Mouse (Mus musculus): ENCODE measurements at regions not wholly inside any gene's neighbourhood (a gene's known extent, or its start where the extent isn't known, plus 50 kb on each side); places are given as distances from the start of the nearest gene placed in this dataset.

DNA sequence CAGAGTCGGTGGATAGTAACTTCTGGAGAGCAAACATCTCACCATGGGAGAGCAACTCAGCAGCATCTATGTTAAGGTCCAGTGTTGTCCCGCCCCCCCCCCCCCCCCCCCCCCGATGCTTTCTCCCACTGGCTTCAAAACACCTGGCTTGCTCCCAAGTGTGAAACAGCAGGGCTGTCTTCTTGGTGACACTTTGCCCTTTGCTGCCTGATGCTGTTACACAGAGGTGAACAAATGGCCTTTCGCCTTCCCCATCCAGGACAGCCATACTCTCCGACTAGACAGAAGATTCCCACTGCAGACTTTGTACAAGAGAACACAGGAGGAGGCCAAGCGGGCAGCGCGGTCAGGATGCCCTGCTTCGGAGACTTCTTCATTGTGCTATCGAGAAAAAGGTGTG is 111.8 kb upstream of the Lef1 start:
- DNase-seq, result no peak
- Histone ChIP-seq H3K4me1 (ENCODE audit: control insufficient read depth, insufficient read depth, low read length) (no peaks in the 10 kb centered on the region), H3K4me3 (replicated peaks; ENCODE audit: insufficient read depth, low read depth, low read length) (no peak overlapping the region), H3K27ac (ENCODE audit: insufficient read depth, low read length) (no peak overlapping the region), H3K27me3 (ENCODE audit: control insufficient read depth, insufficient read depth, low read length) (no peaks in the 10 kb centered on the region)
- no peak for TF ChIP-seq POLR2A (IDR thresholded peaks at IDR 0.05; ENCODE audit: borderline replicate concordance, insufficient read depth, low read length)
- WGBS, result 75% methylated on average over 9 of the region's 10 CpGs

DNA sequence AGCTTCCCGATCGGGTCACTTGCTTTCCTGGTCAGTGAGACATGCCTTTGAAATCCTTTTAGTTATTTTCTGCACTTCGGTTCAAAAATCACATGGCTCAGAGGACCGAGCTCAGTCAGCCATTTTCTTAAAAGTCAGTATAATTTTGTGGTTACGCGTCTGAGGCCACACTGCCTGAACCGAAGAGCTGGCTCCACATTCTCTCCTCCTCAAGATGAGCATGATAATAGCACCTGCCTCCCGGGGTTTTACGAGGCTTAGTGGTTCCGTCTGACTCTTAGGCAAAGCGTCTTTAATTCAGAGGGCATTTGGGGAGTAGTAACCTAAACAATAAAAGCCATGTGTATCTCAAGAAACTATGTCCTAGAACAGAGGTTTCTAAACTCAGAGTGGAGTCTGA is 113.5 kb upstream of the Lef1 start:
- Histone ChIP-seq H3K4me1 (ENCODE audit: control insufficient read depth, insufficient read depth, low read length) (no peaks in the 10 kb centered on the region), H3K4me3 (replicated peaks; ENCODE audit: insufficient read depth, low read depth, low read length) (no peak overlapping the region), H3K27me3 (ENCODE audit: control insufficient read depth, insufficient read depth, low read length) (no peaks in the 10 kb centered on the region), H3K27ac (ENCODE audit: insufficient read depth, low read length) (no peak overlapping the region)
- DNase-seq, result no peak
- WGBS, result 52% methylated on average over 11 of the region's 11 CpGs
- TF ChIP-seq POLR2A (IDR thresholded peaks at IDR 0.05; ENCODE audit: borderline replicate concordance, insufficient read depth, low read length), result no peak
- no peak for TF ChIP-seq CTCF (IDR thresholded peaks at IDR 0.05; ENCODE audit: borderline replicate concordance, insufficient read depth, low read depth, low read length)

DNA sequence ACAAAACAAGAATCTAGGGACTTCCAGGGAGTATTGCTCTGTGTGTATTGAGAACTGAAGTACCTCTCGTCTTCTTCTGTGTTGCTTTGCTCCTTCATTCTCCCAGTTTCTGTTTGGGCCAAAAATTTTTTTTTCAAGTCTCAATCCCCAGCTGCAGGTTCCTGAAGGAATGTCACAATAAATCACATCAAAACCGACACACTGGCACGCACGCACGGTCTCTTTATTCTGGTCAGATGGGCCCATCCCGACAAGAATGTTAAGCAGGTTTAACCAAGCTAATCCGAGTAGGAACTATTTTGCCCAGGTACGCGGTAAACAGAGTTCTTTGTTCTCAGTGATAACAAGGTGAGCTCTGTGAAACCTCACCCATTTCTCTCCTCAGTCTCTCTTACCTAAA is 118.3 kb upstream of the Lef1 start:
- H3K27ac ChIP-seq (ENCODE audit: insufficient read depth, low read length), result no peak overlapping the region
- no peaks in the 10 kb centered on the region for H3K27me3 ChIP-seq (ENCODE audit: control insufficient read depth, insufficient read depth, low read length)
- H3K4me1 ChIP-seq (ENCODE audit: control insufficient read depth, insufficient read depth, low read length), result no peaks in the 10 kb centered on the region
- WGBS, result 34% methylated on average over 9 of the region's 9 CpGs
- no peak overlapping the region for H3K4me3 ChIP-seq (replicated peaks; ENCODE audit: insufficient read depth, low read depth, low read length)
- TF ChIP-seq POLR2A (IDR thresholded peaks at IDR 0.05; ENCODE audit: borderline replicate concordance, insufficient read depth, low read length) (no peak), CTCF (IDR thresholded peaks at IDR 0.05; ENCODE audit: borderline replicate concordance, insufficient read depth, low read depth, low read length) (no peak)
- DNase-seq, result no peak

- Histone ChIP-seq H3K4me3 (replicated peaks; ENCODE audit: insufficient read depth, low read depth, low read length) (no peak overlapping the region), H3K27ac (ENCODE audit: insufficient read depth, low read length) (no peak overlapping the region), H3K27me3 (ENCODE audit: control insufficient read depth, insufficient read depth, low read length) (no peaks in the 10 kb centered on the region), H3K4me1 (ENCODE audit: control insufficient read depth, insufficient read depth, low read length) (no peaks in the 10 kb centered on the region)
- TF ChIP-seq CTCF (IDR thresholded peaks at IDR 0.05; ENCODE audit: borderline replicate concordance, insufficient read depth, low read depth, low read length), result no peak
- no peak for TF ChIP-seq POLR2A (IDR thresholded peaks at IDR 0.05; ENCODE audit: borderline replicate concordance, insufficient read depth, low read length)
- 91% methylated on average over 2 of the region's 2 CpGs for WGBS
- DNase-seq, result no peak
Measured at GRCm38 (mm10) chr3:130986708-130987107, 123.6 kb upstream of the Lef1 start.

DNA sequence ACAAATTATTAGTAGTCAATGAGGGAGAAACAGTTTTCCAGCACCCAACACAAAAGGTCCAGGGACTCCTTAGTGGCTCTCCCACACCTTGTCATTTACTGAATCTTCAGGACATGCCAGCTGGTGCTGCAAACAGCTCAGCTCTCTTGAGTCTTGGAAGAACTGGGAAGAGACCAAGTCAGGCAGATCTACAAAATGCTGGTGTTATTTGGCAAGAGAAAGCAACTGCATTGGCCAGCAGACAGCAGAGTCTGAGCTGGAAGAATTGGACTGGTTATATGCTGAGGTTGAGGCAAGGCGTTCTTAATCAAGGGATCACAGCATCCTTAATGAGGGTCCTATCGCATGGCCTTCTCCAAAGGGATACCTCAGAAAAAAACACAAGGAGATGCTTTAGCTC is 124.2 kb upstream of the Lef1 start:
- no peaks in the 10 kb centered on the region for H3K27me3 ChIP-seq (ENCODE audit: control insufficient read depth, insufficient read depth, low read length)
- WGBS, result 28% methylated on average over 2 of the region's 2 CpGs
- no peak overlapping the region for H3K27ac ChIP-seq (ENCODE audit: insufficient read depth, low read length)
- no peak overlapping the region for H3K4me3 ChIP-seq (replicated peaks; ENCODE audit: insufficient read depth, low read depth, low read length)
- TF ChIP-seq CTCF (IDR thresholded peaks at IDR 0.05; ENCODE audit: borderline replicate concordance, insufficient read depth, low read depth, low read length) (no peak), POLR2A (IDR thresholded peaks at IDR 0.05; ENCODE audit: borderline replicate concordance, insufficient read depth, low read length) (no peak)
- H3K4me1 ChIP-seq (ENCODE audit: control insufficient read depth, insufficient read depth, low read length), result no peaks in the 10 kb centered on the region
- DNase-seq, result no peak

DNA sequence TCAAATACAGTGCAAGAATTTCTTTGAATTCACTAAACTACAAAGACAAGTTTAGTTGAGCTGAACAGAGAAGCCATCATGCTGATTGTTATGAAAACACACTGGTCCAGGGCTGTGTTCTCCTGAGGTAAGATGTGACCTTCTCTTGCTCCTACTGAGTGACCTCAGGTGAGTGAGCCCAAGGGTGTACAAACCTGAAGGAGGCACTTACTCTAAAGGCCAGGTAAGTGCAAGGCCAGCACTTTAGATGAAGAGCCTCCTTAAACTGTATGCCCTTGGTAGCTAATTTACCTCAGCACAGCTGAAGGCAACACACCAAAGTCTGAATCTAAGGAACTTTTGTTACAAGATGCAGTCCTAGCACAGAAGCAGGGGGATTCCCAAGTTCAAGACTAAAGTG is 128.7 kb upstream of the Lef1 start:
- Histone ChIP-seq H3K27ac (ENCODE audit: insufficient read depth, low read length) (no peak overlapping the region), H3K27me3 (ENCODE audit: control insufficient read depth, insufficient read depth, low read length) (no peaks in the 10 kb centered on the region), H3K4me1 (ENCODE audit: control insufficient read depth, insufficient read depth, low read length) (no peaks in the 10 kb centered on the region), H3K4me3 (replicated peaks; ENCODE audit: insufficient read depth, low read depth, low read length) (no peak overlapping the region)
- no peak for DNase-seq
- TF ChIP-seq CTCF (IDR thresholded peaks at IDR 0.05; ENCODE audit: borderline replicate concordance, insufficient read depth, low read depth, low read length) (no peak), POLR2A (IDR thresholded peaks at IDR 0.05; ENCODE audit: borderline replicate concordance, insufficient read depth, low read length) (no peak)

DNA sequence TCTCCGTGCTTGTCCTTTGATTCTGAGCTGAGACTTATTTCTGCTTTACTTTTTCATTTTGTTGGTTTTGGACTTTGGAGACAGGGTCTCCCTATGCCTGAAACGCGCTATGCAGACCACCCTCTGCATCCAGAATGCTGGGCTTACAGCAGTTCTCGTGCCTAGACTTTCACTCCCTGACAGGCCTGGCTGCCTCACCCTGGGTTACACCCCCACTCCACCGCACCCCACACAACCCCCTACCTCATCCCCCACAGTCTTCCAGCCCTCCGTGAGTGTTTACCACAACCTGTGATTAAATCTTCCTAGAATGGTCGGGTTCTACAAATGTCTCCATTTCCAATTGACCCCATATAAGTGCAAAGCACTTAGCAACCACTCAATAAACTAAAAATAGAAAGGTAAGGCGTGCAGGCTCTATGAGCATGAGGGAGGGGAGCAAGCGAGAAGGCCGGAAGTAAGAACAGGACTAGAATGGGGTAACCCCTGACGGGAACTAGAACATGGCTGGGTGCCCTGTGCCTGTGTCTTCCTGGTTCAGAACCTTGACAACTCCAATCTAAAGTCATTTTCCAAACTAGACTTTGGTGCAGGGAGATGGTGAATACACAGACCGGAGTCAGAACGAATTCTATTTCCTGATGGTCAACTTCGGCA is 131.2 kb upstream of the Lef1 start:
- no peak for TF ChIP-seq CTCF (IDR thresholded peaks at IDR 0.05; ENCODE audit: borderline replicate concordance, insufficient read depth, low read depth, low read length)
- TF ChIP-seq POLR2A (IDR thresholded peaks at IDR 0.05; ENCODE audit: borderline replicate concordance, insufficient read depth, low read length), result no peak
- WGBS, result 87% methylated on average over 14 of the region's 14 CpGs
- no peak overlapping the region for H3K4me3 ChIP-seq (replicated peaks; ENCODE audit: insufficient read depth, low read depth, low read length)
- H3K27ac ChIP-seq (ENCODE audit: insufficient read depth, low read length), result no peak overlapping the region
- DNase-seq, result no peak
- H3K4me1 ChIP-seq (ENCODE audit: control insufficient read depth, insufficient read depth, low read length), result no peaks in the 10 kb centered on the region
- H3K27me3 ChIP-seq (ENCODE audit: control insufficient read depth, insufficient read depth, low read length), result no peaks in the 10 kb centered on the region

DNA sequence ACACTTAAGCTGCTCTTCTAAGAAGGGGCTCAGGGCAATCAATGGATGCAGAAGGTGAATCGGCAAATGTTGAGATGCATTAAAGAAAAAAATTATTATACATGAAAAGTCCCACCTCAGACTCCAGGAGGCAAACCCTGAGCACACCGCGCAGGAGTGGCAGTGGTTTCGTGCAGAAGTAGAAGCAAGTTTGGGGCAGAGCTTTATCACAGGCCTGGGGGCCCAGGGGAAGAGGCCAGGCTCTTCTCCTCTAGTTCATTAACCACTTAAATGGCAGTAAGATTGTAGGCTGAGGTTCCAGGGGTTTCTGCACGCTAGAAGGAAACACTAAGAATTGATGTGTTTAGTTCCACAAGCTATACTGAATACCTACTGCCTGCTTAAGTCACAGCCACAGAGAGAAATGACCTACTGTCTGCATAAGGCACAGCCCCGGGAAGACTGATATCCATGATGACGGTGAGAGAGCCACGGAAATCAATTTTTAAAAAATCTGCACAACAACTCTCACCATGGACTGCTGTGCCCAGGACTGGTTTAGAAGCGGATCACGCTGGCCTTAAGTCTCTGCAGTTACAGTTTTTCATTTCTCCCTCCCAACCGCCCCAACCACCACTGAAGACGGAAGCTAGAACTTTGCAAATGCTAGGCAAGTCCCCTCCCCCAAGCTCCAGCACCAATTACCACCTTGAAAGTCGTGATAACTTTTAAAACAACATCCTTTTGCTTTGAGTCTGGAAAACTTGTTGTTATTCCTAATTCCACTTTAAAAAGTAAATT is 132.2 kb upstream of the Lef1 start:
- 74% methylated on average over 13 of the region's 13 CpGs for WGBS
- Histone ChIP-seq H3K27ac (ENCODE audit: insufficient read depth, low read length) (no peak overlapping the region), H3K4me3 (replicated peaks; ENCODE audit: insufficient read depth, low read depth, low read length) (no peak overlapping the region), H3K27me3 (ENCODE audit: control insufficient read depth, insufficient read depth, low read length) (no peaks in the 10 kb centered on the region), H3K4me1 (ENCODE audit: control insufficient read depth, insufficient read depth, low read length) (no peaks in the 10 kb centered on the region)
- TF ChIP-seq CTCF (IDR thresholded peaks at IDR 0.05; ENCODE audit: borderline replicate concordance, insufficient read depth, low read depth, low read length) (no peak), POLR2A (IDR thresholded peaks at IDR 0.05; ENCODE audit: borderline replicate concordance, insufficient read depth, low read length) (no peak)
- no peak for DNase-seq
